Mouse (Mus musculus) stomach, embryonic 16.5 days (tissue): ENCODE data around the gene Msh3. TPM values are rescaled to one million over a fixed set of nuclear protein-coding genes. Genes with fewer than 3 reads are reported as not detected.
"Not testable (repeated sequence)": the region's sequence is repeated elsewhere in the genome, so short reads cannot be mapped to it uniquely, and the experiment has no call there.

Experiments
- ATAC-seq: fragments of 200-750 bp; cut with Nextera tagmentation; 2 replicates; pipeline ENCODE4 v1.8.0; 2017; ENCODE audit warnings: moderate number of reproducible peaks, moderate TSS enrichment; ENCODE audit not compliant: insufficient read depth, low FRiP score
- H3K27ac ChIP-seq: fragments of 300-500 bp; sonication (generic); 2 replicates; pipeline ENCODE4 v1.5.1; 2014; ENCODE audit warnings: low read length
- H3K27me3 ChIP-seq: fragments of 300-500 bp; sonication (generic); 2 replicates; pipeline ENCODE4 v1.6.1; 2014; ENCODE audit warnings: low read length, control low read depth, mixed read lengths; ENCODE audit not compliant: control insufficient read depth, insufficient read depth
- H3K36me3 ChIP-seq: fragments of 300-500 bp; sonication (generic); 2 replicates; pipeline ENCODE4 v1.6.1; 2014; ENCODE audit warnings: low read length; ENCODE audit not compliant: control insufficient read depth, insufficient read depth
- H3K4me1 ChIP-seq: fragments of 300-500 bp; sonication (generic); 2 replicates; pipeline ENCODE4 v1.6.1; 2014; ENCODE audit warnings: low read length, control low read depth, mixed read lengths; ENCODE audit not compliant: control insufficient read depth, insufficient read depth
- H3K4me2 ChIP-seq: fragments of 300-500 bp; sonication (generic); 2 replicates; pipeline ENCODE4 v1.6.1; 2014; ENCODE audit warnings: low read depth, low read length, mixed read lengths
- H3K4me3 ChIP-seq: fragments of 300-500 bp; sonication (generic); replicated peaks from 2 replicates; pipeline ENCODE4 v1.5.1; 2014; ENCODE audit warnings: mild to moderate bottlenecking, low read length
- H3K9ac ChIP-seq: fragments of 300-500 bp; sonication (generic); 2 replicates; pipeline ENCODE4 v1.6.1; 2014; ENCODE audit warnings: low read length
- H3K9me3 ChIP-seq: fragments of 300-500 bp; sonication (generic); replicated peaks from 2 replicates; pipeline ENCODE4 v1.6.1; 2016; ENCODE audit warnings: low read length, control low read depth; ENCODE audit not compliant: control insufficient read depth
- WGBS: fragments of 180-500 bp; shearing (Covaris S2); extraction: QIAGEN DNeasy Blood & Tissue Kit; methylation state at CpG from one replicate; pipeline ENCODE4 v1.1.7; 2014; 5-methylcytosine and 5-hydroxymethylcytosine counted together
- polyA plus RNA-seq: library from polyadenylated mRNA; unstranded; fragments of >200 nt; fragmentation: Nextera tagmentation; extraction: Ambion mirVana; gene quantifications from 2 replicates; pipeline ENCODE4 v1.2.1, GENCODE M21; 2015

Msh3 gene
- 20.1 and 20.5 TPM in 2 replicates for polyA plus RNA-seq

- Histone ChIP-seq H3K9me3 (no peaks in the 10 kb centered on the region), H3K9ac (peak within 1 kb of the TSS; percentile 79), H3K4me1 (peaks cover 8% of the 10 kb centered on the region), H3K36me3 (peaks cover 3% of the 10 kb centered on the region; the same call in 1 of the 2 replicates), H3K4me3 (peak within 1 kb of the TSS; percentile 77), H3K27ac (peak within 1 kb of the TSS; percentile 91), H3K27me3 (no peaks in the 10 kb centered on the region), H3K4me2 (peak within 1 kb of the TSS; percentile 95)
- peak; percentile 97 for ATAC-seq
- WGBS, result under 1% methylated on average over 75 of the region's 76 CpGs
Observed at GRCm38 (mm10) chr13:92354456-92355271, at the start of gene Msh3, which contains the start of gene Dhfr. Msh3 (minus strand) TSS chr13:92355003. Dhfr (plus strand) TSS chr13:92354726.

DNA sequence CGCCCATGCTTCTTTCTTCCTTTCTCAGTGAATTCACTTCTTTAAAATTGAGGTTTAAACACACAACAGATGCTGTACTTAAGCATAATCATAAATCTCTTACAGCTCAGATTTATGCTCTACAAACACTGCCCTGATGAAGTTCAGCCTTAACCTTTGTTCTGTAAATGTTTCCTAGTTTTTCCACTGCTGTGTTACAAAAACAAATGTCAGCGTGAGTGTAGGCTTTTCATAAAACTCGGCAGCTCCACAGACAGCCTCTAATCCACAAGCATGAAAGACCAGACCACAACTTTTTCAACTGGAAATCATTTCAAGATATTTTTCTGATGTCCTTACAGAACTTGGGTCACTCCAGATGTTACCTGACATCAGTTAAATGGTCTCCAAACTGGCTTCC is 48.7 kb upstream of the Msh3 start:
- WGBS, result 65% methylated on average over 3 of the region's 3 CpGs

GRCm38 (mm10) chr13:92402063-92402462 is 47.3 kb upstream of the Msh3 start:
- no peak overlapping the region for H3K4me3 ChIP-seq
- no peaks in the 10 kb centered on the region for H3K36me3 ChIP-seq
- H3K4me2 ChIP-seq, result no peak overlapping the region
- no peaks in the 10 kb centered on the region for H3K27me3 ChIP-seq
- no peak overlapping the region for H3K9ac ChIP-seq
- no peak overlapping the region for H3K27ac ChIP-seq
- no peaks in the 10 kb centered on the region for H3K9me3 ChIP-seq
- ATAC-seq, result no peak
- 36% methylated on average over 2 of the region's 2 CpGs for WGBS
- no peaks in the 10 kb centered on the region for H3K4me1 ChIP-seq

More for the DNA sequence above, 48.7 kb upstream of the Msh3 start:
- Histone ChIP-seq H3K27me3 (no peaks in the 10 kb centered on the region), H3K4me2 (no peak overlapping the region), H3K27ac (no peak overlapping the region), H3K9ac (no peak overlapping the region), H3K36me3 (no peaks in the 10 kb centered on the region), H3K4me3 (no peak overlapping the region), H3K9me3 (no peaks in the 10 kb centered on the region), H3K4me1 (no peaks in the 10 kb centered on the region)
- no peak for ATAC-seq

- no peaks in the 10 kb centered on the region for H3K9me3 ChIP-seq
- no peaks in the 10 kb centered on the region for H3K4me1 ChIP-seq
- no peak overlapping the region for H3K4me2 ChIP-seq
- H3K9ac ChIP-seq, result no peak overlapping the region
- H3K4me3 ChIP-seq, result no peak overlapping the region
- no peak overlapping the region for H3K27ac ChIP-seq
- no peaks in the 10 kb centered on the region for H3K27me3 ChIP-seq
- no peak for ATAC-seq
- H3K36me3 ChIP-seq, result no peaks in the 10 kb centered on the region
- 66% methylated on average over 11 of the region's 11 CpGs for WGBS
Observed at GRCm38 (mm10) chr13:92398491-92399384, 43.9 kb upstream of the Msh3 start.

DNA sequence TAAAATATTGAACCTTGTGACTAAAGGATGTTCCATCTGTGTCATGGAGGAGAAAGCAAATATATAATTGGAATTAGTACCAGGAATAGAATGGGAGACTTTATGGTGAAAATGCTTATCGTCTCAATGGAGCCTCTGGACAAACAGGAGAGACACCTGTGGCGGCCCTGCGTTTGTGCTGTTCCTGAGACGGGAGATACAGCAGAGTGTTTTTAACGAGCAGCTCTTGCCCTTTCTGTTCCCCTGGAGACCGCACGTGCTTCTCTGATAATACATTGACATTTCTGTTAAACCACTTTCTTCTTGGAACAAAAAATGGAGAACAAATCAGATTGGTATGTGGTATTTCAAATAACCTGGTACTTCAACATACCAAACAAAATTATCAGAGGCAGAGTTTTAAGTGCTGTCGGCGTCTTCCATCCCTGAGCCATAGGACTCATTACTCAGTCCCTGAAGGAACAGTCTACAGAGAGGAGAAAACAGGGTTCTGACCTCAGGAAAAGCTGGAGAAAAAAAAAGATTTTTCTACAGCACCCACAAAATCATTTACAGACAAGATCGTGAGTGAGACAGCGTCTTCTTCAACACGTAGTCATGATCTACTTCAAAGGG is 38.4 kb upstream of the Msh3 start:
- no peak overlapping the region for H3K4me2 ChIP-seq
- no peaks in the 10 kb centered on the region for H3K27me3 ChIP-seq
- no peak overlapping the region for H3K9ac ChIP-seq
- H3K36me3 ChIP-seq, result no peaks in the 10 kb centered on the region
- H3K4me1 ChIP-seq, result no peaks in the 10 kb centered on the region
- 67% methylated on average over 12 of the region's 12 CpGs for WGBS
- H3K4me3 ChIP-seq, result no peak overlapping the region
- ATAC-seq, result no peak
- no peaks in the 10 kb centered on the region for H3K9me3 ChIP-seq
- H3K27ac ChIP-seq, result no peak overlapping the region

DNA sequence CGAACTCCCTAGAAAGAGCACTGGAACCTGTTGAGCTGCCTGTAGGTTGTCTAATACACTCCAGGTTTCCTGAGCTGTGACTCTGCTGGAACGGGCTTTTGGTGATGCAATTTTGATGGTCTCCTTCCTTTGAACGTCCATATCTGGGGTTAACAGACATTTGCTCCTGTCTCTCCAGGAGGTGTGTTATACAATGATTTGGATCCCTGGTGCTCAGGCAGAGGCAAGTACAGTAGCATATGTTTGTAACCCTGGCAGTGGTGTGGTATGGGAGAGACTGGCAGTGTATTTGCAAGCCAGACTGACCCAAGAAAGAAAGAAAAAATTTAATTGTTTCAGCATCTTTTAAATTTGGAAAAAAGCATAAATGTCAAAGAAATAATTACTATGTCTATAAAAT is 32.6 kb upstream of the Msh3 start:
- no peak overlapping the region for H3K9ac ChIP-seq
- WGBS, result 79% methylated on average over 3 of the region's 3 CpGs
- no peaks in the 10 kb centered on the region; the same call in 1 of the 2 replicates for H3K36me3 ChIP-seq
- no peak overlapping the region for H3K27ac ChIP-seq
- H3K4me3 ChIP-seq, result no peak overlapping the region
- H3K4me1 ChIP-seq, result no peaks in the 10 kb centered on the region
- no peak for ATAC-seq
- no peaks in the 10 kb centered on the region for H3K9me3 ChIP-seq
- H3K4me2 ChIP-seq, result no peak overlapping the region
- H3K27me3 ChIP-seq, result no peaks in the 10 kb centered on the region

GRCm38 (mm10) chr13:92371466-92371865 is 16.7 kb upstream of the Msh3 start:
- H3K4me3 ChIP-seq, H3K4me1 ChIP-seq, H3K9ac ChIP-seq, H3K27me3 ChIP-seq, H3K36me3 ChIP-seq, H3K27ac ChIP-seq, ATAC-seq, H3K4me2 ChIP-seq, H3K9me3 ChIP-seq: not testable (repeated sequence)
- 85% methylated on average over 6 of the region's 6 CpGs for WGBS

GRCm38 (mm10) chr13:92370811-92371210 is 16.0 kb upstream of the Msh3 start:
- Histone ChIP-seq H3K9me3 (no peaks in the 10 kb centered on the region), H3K4me2 (no peak overlapping the region), H3K4me3 (no peak overlapping the region), H3K36me3 (peaks cover 5% of the 10 kb centered on the region; the same call in 1 of the 2 replicates), H3K27me3 (no peaks in the 10 kb centered on the region), H3K27ac (no peak overlapping the region), H3K9ac (no peak overlapping the region; the same call in 1 of the 2 replicates), H3K4me1 (no peaks in the 10 kb centered on the region)
- ATAC-seq, result no peak
- whole genome bisulfite sequencing, result 83% methylated on average over 3 of the region's 3 CpGs
